Comparison of ENCODE assay signal across 9 mouse cellular contexts in genomic region chr14:21904498-21905395, GRCm38 (mm10). TPM values are rescaled to one million over a fixed set of nuclear protein-coding genes. Genes with fewer than 3 reads are reported as not detected.
DNase-seq lines count a peak whose midpoint lies in the region; ATAC-seq and TF ChIP-seq lines count a peak whose summit lies in the region.
"Had no signal": no experiment of that assay in that cellular context is flagged by ENCODE, and none has a peak within 500 bp of the region (broad histone marks: within the 10 kb centered on the region; RNA-seq: fewer than 3 reads in every experiment).

No protein-coding gene starts in this region.

- H3K9me3 ChIP-seq in hindbrain, embryonic 11.5 days (ENCODE audit: control insufficient read depth, low read length), result no peaks in the 10 kb centered on the region
- H3K9me3 ChIP-seq in limb, embryonic 11.5 days (ENCODE audit: control insufficient read depth, low read length), result no peaks in the 10 kb centered on the region

- H3K27ac ChIP-seq in hindbrain, embryonic 11.5 days (ENCODE audit: low read depth, low read length), result peak overlapping the region; percentile 93
- peak overlapping the region; percentile 37 for H3K27ac ChIP-seq in limb, embryonic 11.5 days (replicated peaks; ENCODE audit: low read depth, low read length)
- H3K27ac ChIP-seq in cerebellum, adult 2 months (ENCODE audit: insufficient read depth, low read length), result no peak overlapping the region
- H3K27ac ChIP-seq: liver, embryonic 14.5 days had no signal

- H3K4me1 ChIP-seq in hindbrain, embryonic 11.5 days (replicated peaks; ENCODE audit: control insufficient read depth, insufficient read depth, low read length), result peaks cover 5% of the 10 kb centered on the region
- H3K4me1 ChIP-seq in limb, embryonic 11.5 days (ENCODE audit: control insufficient read depth, insufficient read depth, low read length), result peaks cover 27% of the 10 kb centered on the region
- no peaks in the 10 kb centered on the region for H3K4me1 ChIP-seq in cerebellum, adult 2 months (ENCODE audit: control insufficient read depth, insufficient read depth, low read length)

- no peak overlapping the region for H3K4me3 ChIP-seq in hindbrain, embryonic 11.5 days (ENCODE audit: low read depth, low read length)
- H3K4me3 ChIP-seq in limb, embryonic 11.5 days (ENCODE audit: low read depth, low read length), result no peak overlapping the region
- H3K4me3 ChIP-seq in cerebellum, adult 2 months (replicated peaks; ENCODE audit: insufficient read depth, low read depth, low read length), result no peak overlapping the region

- H3K4me2 ChIP-seq in hindbrain, embryonic 11.5 days (replicated peaks; ENCODE audit: low read depth, low read length), result no peak overlapping the region; the same call in 1 of the 2 replicates
- peak overlapping the region; percentile 39; the same call in 1 of the 2 replicates for H3K4me2 ChIP-seq in limb, embryonic 11.5 days (ENCODE audit: low read depth, severe bottlenecking)

- no peak for TF ChIP-seq CTCF in cerebellum, adult 2 months (IDR thresholded peaks at IDR 0.05; ENCODE audit: borderline replicate concordance, insufficient read depth, low read depth, low read length)

- H3K36me3 ChIP-seq in hindbrain, embryonic 11.5 days (ENCODE audit: control insufficient read depth, insufficient read depth, low read length), result no peaks in the 10 kb centered on the region
- no peaks in the 10 kb centered on the region for H3K36me3 ChIP-seq in limb, embryonic 11.5 days (ENCODE audit: control insufficient read depth, insufficient read depth, low read length)

- ATAC-seq in hindbrain, embryonic 11.5 days (ENCODE audit: low FRiP score), result peak; percentile 51
- peak; percentile 74 for ATAC-seq in limb, embryonic 11.5 days (ENCODE audit: insufficient number of reproducible peaks, low FRiP score, low TSS enrichment, low read depth)

- WGBS in hindbrain, embryonic 11.5 days, result 37% methylated on average over 18 of the region's 18 CpGs
- WGBS in limb, embryonic 11.5 days, result 4% methylated on average over 18 of the region's 18 CpGs
- WGBS in cerebellum, adult 2 months, result 41% methylated on average over 18 of the region's 18 CpGs

- no peak for TF ChIP-seq POLR2A in cerebellum, adult 2 months (IDR thresholded peaks at IDR 0.05; ENCODE audit: borderline replicate concordance, insufficient read depth, low read length)

- no peaks in the 10 kb centered on the region for H3K27me3 ChIP-seq in hindbrain, embryonic 11.5 days (ENCODE audit: control insufficient read depth, insufficient read depth, low read length)
- H3K27me3 ChIP-seq in limb, embryonic 11.5 days (ENCODE audit: control insufficient read depth, insufficient read depth, low read length), result no peaks in the 10 kb centered on the region
- H3K27me3 ChIP-seq in cerebellum, adult 2 months (ENCODE audit: control insufficient read depth, insufficient read depth, low read length), result no peaks in the 10 kb centered on the region; the same call in 1 of the 2 replicates

- H3K9ac ChIP-seq in hindbrain, embryonic 11.5 days (ENCODE audit: low read depth, low read length), result no peak overlapping the region
- no peak overlapping the region for H3K9ac ChIP-seq in limb, embryonic 11.5 days (ENCODE audit: low read length)
- H3K9ac ChIP-seq: liver, embryonic 14.5 days had no signal

- DNase-seq in adrenal gland, postnatal 14 days, result peak; percentile 35
- DNase-seq in adrenal gland, adult 18-20 months (ENCODE audit: low spot score in 2 of 2), result no peak
- peak; percentile 75 for DNase-seq in embryo, embryonic 11 days
- DNase-seq in hindbrain, embryonic 11.5 days (ENCODE audit: low spot score), result peak; percentile 53
- peak; percentile 72 for DNase-seq in limb, embryonic 11.5 days (ENCODE audit: low spot score)
- no peak for DNase-seq in thymus, postnatal 4 days
- DNase-seq in cerebellum, adult 2 months, result no peak
- no peak for DNase-seq in spleen, postnatal 36 days (ENCODE audit: low spot score in 2 of 2)

RNA-seq across cellular contexts. Expression of gene Comtd1, which starts 56.0 kb away (rescaled TPM):
- 36.2 and 38.0 TPM in 2 replicates for total RNA-seq in adrenal gland, postnatal 14 days (2021)
- 10 to 100 TPM; 60.4 to 63.9 TPM for total RNA-seq in adrenal gland, adult 18-20 months (2021)
- 16.8 and 19.2 TPM in 2 replicates for polyA plus RNA-seq in hindbrain, embryonic 11.5 days (2014; fragmentation: Nextera tagmentation; extraction: Ambion mirVana)
- polyA plus RNA-seq in limb, embryonic 11.5 days (2014; fragmentation: Nextera tagmentation; extraction: Ambion mirVana), result 14.3 and 18.7 TPM in 2 replicates
- polyA plus RNA-seq in cerebellum, adult 2 months (2012; rRNA removed), result 44.7 and 45.7 TPM in 2 replicates

Comparison
In these comparisons a context has a peak if more than half of its experiments do, and no peak if none do; other contexts are left out.
1. DNase-seq: peak in adrenal gland, postnatal 14 days (single experiment), embryo, embryonic 11 days (single experiment), hindbrain, embryonic 11.5 days (single experiment) and limb, embryonic 11.5 days (single experiment); none in adrenal gland, adult 18-20 months (0 of 2), thymus, postnatal 4 days (single experiment), cerebellum, adult 2 months (0 of 2) and spleen, postnatal 36 days (0 of 2).